Mouse (Mus musculus) bone marrow macrophage, adult 2 months (primary cell): Measurements from ENCODE around the gene Spag17. TPM values are rescaled to one million over a fixed set of nuclear protein-coding genes. Genes with fewer than 3 reads are reported as not detected.
"Not testable (repeated sequence)": the region's sequence is repeated elsewhere in the genome, so short reads cannot be mapped to it uniquely, and the experiment has no call there.

Source experiments
- H3K27ac ChIP-seq: 2 replicates; pipeline ENCODE4 v1.5.1; 2012; ENCODE audit warnings: low read depth, low read length; ENCODE audit not compliant: insufficient read depth
- H3K4me1 ChIP-seq: 2 replicates; pipeline ENCODE4 v1.6.1; 2012; ENCODE audit warnings: low read length; ENCODE audit not compliant: control insufficient read depth, insufficient read depth
- H3K4me3 ChIP-seq: 2 replicates; pipeline ENCODE4 v1.5.1; 2012; ENCODE audit warnings: mild to moderate bottlenecking, low read length, moderate library complexity; ENCODE audit not compliant: insufficient read depth
- CTCF ChIP-seq: IDR thresholded peaks from 2 replicates; pipeline ENCODE4 v1.5.1; 2012; ENCODE audit warnings: low read depth, mild to moderate bottlenecking, low read length, moderate library complexity
- POLR2A ChIP-seq: IDR thresholded peaks from 2 replicates; pipeline ENCODE4 v1.6.1; 2012; ENCODE audit warnings: mild to moderate bottlenecking, low read depth, low read length, borderline replicate concordance
- polyA plus RNA-seq: library from polyadenylated mRNA; stranded (reverse); fragments of >200 nt; gene quantifications from 2 replicates; pipeline ENCODE4 v1.2.4, GENCODE M21; 2012; ENCODE audit not compliant: missing spikeins, insufficient read depth, insufficient read length

Spag17 gene
- polyA plus RNA-seq, 1 experiment, result not detected

DNA sequence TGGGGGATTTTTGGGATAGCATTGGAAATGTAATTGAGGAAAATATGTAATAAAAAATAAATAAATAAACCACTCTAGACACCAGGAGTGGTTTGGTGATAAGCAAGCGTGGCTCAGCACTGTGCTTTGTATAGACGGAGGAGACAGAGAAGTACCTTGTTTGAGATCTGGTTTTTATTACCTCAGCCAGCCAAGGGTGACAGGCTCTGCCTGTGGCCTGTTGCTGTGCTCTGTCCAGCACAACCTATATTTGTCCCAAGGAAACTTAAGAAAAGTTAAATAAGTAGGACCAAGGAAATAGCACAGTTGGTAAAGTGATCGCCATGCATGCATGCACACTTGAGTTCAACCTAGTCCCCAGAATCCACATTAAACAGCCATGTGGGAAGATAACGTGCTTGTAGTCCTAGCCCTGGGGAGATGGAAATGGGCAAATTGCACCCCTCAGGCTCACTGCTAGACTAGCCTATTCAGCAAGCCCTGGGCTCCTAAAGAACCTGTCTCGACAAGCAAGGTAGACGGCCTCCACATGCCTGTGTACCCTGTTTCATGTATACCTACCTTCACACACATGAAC lies 1.1 kb upstream of the Spag17 start:
- no peak for TF ChIP-seq CTCF
- TF ChIP-seq POLR2A, result no peak
- no peak overlapping the region for H3K4me3 ChIP-seq
- H3K4me1 ChIP-seq, result no peaks in the 10 kb centered on the region
- H3K27ac ChIP-seq, result no peak overlapping the region

DNA sequence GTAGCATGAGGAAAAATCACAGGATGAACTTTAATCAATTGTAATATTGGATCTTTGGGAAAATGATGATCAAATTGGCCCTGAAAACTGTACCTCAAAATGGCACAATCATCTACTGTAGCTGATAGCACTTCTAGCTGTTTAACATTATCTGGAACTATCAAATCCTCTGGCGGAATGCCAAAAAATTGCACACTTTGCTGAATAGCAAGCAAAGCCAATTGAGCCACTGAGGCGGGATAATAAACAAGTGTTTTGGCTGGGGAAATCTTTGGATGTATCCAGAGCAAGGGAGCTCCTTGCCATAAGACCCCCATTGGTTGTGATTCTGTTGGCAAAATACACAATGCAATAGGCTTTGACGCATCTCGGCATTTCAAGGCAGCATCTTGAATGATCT lies 9.5 kb downstream of the Spag17 start:
- H3K4me1 ChIP-seq, H3K4me3 ChIP-seq: not testable (repeated sequence)

GRCm38 (mm10) chr3:99913809-99914439 lies 28.7 kb downstream of the Spag17 start:
- Histone ChIP-seq H3K4me1 (no peaks in the 10 kb centered on the region), H3K27ac (no peak overlapping the region), H3K4me3 (no peak overlapping the region)
- no peak for TF ChIP-seq CTCF
- no peak for TF ChIP-seq POLR2A

More for the DNA sequence above, 9.5 kb downstream of the Spag17 start:
- H3K27ac ChIP-seq, result not testable (repeated sequence)

DNA sequence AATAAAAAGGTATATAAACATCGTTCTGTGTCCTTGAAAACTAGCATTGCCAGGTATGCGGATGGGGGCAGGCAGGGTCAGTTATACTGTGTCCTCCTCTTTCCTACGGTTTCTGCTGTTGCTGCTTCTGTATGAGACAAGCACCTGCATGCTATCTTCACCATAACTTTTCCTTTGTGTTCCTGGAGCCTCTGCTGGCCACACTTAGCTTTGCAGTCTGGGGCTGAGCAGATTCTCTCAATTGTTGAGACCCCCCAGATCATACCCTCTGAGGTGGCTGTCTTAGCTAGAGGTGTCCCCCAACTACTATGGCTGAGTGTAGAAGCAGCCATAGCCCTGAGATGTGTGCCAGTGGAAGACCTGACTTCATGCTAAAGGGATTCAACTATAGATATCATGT lies 37.7 kb downstream of the Spag17 start:
- TF ChIP-seq POLR2A, result no peak
- no peak for TF ChIP-seq CTCF
- no peaks in the 10 kb centered on the region for H3K4me1 ChIP-seq
- no peak overlapping the region for H3K27ac ChIP-seq
- H3K4me3 ChIP-seq, result no peak overlapping the region

- TF ChIP-seq CTCF (no peak), POLR2A (no peak)
- no peak overlapping the region for H3K27ac ChIP-seq
Observed at GRCm38 (mm10) chr3:99930920-99931620, 45.9 kb downstream of the Spag17 start.

DNA sequence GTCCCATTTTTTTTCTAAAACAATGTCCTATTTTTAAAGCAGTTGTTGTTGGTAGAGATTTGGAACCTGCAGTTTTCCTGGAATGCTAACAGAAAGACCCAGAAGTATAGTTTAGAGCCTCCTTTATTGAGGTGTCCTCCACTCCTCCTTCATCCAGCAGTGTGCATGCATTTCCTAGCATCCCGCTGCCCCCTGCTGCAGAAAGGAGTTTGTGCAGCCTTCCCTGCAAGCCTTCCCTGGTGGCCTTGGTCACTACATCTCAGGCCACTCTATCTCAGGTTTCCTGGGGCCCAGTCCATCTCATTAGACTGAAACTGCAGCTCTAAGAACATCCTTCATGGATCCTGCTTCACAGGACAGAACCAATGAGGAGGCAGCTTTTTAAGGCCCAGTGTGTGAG lies 51.0 kb downstream of the Spag17 start:
- H3K4me3 ChIP-seq, result no peak overlapping the region
- no peaks in the 10 kb centered on the region for H3K4me1 ChIP-seq
- H3K27ac ChIP-seq, result no peak overlapping the region
- TF ChIP-seq POLR2A, result no peak
- TF ChIP-seq CTCF, result no peak

More at GRCm38 (mm10) chr3:99930920-99931620, 45.9 kb downstream of the Spag17 start:
- Histone ChIP-seq H3K4me1 (no peaks in the 10 kb centered on the region), H3K4me3 (no peak overlapping the region)

DNA sequence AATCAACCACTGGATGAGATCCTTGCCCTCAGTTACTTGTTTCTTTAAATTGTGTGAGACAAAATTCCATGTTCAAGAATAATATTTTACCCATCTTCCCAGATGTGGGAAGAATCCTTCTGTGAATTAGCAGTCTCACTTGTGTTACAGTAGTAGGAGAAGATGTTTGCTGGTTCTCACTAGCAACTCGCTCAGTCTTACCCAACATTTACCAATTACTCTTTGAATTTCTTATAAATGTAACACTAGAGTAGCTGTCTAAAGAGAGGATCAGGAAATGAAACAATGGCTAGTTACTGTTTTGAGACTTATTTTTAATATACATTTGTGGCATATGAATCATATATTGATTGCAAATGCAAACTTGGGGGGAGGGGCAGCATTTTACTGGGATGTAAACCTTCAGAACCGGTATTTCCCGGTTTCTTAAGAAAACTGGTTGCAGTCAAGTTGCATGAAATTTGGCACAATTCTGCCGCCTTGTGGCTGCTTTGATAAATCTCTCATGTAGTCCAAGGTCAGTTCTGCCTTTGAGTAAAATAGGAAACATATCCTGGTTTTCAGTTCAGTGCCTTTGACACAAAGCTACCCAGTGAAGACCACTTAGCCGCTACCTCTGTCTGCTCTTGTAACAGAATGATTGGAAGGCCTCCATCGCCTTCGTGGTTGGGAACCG lies 53.5 kb downstream of the Spag17 start:
- Histone ChIP-seq H3K4me3 (no peak overlapping the region), H3K27ac (no peak overlapping the region), H3K4me1 (no peaks in the 10 kb centered on the region)
- no peak for TF ChIP-seq POLR2A
- no peak for TF ChIP-seq CTCF

- TF ChIP-seq CTCF (no peak), POLR2A (no peak)
- Histone ChIP-seq H3K27ac (no peak overlapping the region), H3K4me3 (no peak overlapping the region), H3K4me1 (no peaks in the 10 kb centered on the region)
Observed at GRCm38 (mm10) chr3:99945171-99945570, 60.0 kb downstream of the Spag17 start.

DNA sequence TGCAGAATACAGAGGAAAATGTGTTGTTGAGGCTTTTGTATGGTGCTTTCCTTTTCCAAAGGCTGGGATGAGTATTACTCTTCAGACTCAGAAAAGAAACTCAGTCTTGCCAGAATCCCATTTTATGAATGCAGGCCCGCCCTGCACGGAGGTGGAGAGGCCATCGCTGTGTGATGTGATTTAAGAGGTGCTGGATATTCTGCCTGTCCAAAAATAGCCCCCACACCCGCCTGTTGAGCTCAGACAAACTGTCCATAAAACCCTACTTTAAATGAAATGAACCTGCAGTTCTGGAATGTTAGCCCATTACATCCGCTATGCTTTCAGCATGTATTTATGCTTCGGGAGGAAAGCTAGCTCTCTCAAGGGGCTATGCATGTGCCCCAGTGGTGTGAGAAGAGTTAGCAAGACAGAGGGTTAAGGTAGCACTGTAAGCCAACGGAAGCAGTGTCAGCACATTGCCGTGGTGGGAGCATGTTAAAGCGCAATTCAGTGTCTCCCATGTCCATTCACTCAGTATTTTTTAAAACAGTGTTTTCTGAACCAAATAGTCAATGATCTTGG lies 68.9 kb downstream of the Spag17 start:
- no peak overlapping the region for H3K27ac ChIP-seq
- H3K4me3 ChIP-seq, result no peak overlapping the region
- no peaks in the 10 kb centered on the region for H3K4me1 ChIP-seq
- TF ChIP-seq CTCF (no peak), POLR2A (no peak)
